Mouse (Mus musculus): Measurements from ENCODE around the gene Taok3.
A peak's percentile ranks its signal among the peaks of the same experiment; 100 is the strongest.

Gene Taok3

DNA sequence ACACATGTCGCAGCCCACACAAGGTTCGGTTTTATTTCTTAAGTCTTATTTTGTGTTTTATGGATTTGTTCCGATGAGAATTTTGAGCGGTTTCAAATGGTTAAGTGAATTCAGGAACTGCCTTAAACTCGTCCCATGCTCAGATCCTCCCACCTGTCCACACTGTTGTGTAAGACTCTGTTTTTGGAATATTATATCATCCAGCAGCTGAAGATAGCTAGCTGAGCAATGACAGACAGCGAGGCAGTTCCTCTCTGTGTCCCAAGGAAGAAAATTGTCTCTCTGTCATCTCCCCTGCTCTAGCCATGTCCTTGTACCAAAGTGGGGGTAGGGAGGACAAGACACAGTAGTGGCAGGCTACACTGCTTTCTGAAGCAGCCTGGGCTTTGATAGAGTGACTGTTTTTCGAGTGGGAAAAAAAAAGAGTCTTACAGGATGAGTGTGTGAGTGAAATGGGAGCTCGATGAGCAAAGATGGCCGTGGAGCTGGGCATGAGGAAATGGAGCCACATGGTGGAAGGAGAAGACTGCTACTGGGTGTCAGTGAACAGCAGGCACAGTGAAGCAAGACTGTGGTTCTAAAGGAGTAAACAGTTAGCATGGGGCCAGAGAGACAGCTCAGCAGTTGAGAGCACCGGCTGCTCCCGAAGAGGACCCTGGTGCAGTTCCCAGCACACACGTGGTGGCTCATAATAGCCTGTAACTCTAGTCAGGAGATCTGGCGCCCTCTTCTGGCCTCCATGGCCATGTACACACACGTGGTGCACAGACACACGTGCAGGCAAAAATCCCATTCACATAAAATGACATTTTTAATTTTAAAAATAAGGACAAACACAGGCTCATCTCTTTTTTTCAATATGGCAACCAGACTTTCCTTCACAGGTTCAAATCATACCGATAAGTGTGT lies 27.5 kb downstream of the Taok3 start:
- peak; percentile 36 to 40 for DNase-seq

DNA sequence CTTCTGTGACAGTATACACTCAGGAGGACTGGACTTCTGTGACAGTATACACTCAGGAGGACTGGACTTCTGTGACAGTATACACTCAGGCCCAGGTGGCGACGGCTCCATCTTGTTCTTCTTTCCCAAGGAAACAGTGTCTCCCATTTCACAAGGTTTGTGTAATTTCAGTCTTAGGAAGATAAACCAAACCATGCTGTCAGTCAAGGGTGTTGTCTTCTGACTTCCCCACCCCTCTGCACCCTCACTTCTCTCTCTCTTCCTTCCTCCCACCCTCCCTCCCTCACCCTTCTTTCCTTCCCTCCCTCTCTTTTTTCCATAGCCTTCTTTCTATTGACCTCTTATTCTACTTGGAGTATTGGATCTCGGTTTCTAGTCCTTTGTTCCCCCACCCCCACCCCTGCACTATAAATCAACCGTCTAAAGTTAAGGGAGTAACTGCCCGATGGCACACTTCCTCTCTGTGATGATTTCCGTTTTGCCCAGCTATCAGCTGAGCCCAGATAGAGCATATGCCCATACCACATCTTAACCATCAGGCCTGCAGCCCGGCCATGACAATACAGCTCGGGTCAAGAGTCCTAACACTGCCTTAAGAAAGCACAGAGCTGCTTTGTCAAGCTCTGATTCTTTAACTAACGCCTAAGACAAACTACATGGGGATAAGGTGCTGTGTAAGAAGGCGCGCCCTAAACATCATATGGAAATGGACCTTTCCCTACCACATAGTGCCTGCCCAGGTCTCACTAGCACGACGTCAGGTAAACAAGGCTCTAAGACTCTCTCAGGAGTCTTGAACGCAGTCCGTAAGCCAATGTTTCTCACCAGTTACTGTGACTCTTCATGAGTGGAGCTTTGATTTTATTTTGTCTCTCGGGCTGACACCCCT lies 29.4 kb downstream of the Taok3 start:
- peak; percentile 28 to 30 for DNase-seq

DNA sequence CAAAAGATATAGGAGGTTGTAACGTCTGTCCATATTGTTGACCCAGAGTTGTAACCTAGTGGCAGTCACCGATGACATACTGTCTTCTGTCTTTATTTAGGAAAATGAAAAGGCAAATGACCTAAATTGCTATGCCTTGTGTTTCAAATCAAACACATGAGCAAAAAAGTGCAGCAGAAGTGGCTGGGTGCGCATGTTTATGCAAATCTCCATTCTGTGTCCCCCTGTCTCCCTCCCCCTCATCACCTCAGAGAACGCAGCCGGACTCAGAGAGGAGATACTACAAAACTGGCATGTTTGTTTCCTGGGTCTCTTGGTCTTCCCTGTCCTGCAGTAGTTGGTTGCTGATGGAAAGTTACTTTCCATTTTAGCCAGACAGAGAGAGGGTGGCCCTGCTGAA lies 30.1 kb downstream of the Taok3 start:
- DNase-seq = peak; percentile 31 to 35

DNA sequence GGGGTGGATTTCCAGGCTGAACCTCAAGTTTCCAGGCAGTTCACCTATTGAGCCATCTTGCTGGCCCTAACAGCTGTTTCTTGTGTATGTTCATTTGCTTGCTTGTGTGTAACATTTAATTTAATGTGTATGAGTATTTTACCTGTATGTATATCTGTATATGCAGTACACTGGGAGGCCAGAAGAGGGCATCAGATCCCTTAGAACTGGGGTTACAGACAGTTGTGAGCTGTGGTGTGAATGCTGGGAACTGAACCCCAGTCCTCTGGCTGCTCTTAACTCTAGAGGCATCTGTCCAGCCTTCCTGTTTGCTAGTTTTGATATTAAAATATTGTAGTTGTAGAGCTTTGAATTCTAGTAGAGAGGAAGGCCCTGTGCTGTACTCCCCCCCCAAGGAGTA lies 33.0 kb downstream of the Taok3 start:
- DNase-seq = peak in 1 of 2 experiments; percentile 21

DNA sequence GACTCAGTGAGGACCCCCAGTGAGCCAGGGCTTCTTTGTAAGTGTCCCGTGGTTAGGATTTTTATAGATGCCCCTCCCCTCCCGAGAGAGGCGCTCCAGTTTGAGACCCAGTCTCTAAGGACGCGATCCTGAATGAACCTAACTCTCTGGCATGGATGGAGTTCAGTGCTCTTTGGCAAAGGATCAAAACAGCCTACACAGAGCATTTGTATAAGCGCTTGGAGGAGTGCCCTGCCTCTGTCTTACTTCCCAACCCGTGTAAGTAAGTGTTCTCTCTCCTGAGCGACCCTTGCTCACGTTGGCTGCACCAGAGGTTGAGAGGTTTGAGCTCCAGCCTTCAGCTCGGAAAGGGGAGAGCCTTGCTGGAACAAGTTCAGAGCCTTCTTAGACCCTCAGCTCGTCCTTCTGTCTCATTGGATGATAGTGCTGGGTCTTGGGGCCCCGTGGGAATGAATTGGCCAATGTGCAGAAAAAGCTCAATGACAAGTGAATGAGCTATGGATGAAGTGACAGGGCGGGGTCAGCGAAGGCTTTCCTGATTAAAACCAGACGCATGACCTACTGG lies 33.7 kb downstream of the Taok3 start:
- no peak for DNase-seq

DNA sequence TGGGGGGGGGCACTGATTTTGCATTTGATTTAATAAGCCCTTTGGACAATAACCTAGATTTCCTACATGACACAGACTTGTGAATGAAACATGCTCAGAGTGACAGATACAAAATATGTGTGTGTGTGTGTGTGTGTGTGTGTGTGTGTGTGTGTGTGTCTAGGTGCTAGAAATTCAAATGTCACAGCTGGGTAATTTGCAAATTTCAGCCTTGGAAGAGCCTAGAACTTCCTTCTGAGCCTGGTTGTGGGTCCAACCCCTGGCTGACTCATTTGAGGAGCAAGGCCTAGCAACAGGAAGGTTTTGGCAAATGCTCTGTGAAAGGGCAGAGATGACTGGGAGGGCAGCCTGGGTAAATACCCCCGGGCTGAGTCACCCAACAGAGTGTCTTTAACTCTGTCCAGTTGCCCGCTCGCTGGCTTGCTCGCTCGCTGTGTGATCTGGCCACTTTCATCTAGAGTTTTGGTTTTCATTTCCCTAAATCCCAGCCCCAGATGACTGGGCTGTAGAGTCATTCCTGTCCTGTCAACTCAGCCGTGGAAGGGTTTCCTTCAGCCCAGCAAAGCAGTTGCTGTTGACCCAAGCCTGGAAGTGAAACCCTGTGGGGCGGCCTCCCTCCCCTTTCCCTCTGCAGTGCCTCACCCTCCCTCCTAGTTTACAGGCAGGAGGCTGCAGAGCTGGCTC lies 38.5 kb downstream of the Taok3 start:
- peak; percentile 76 to 81 for DNase-seq

DNA sequence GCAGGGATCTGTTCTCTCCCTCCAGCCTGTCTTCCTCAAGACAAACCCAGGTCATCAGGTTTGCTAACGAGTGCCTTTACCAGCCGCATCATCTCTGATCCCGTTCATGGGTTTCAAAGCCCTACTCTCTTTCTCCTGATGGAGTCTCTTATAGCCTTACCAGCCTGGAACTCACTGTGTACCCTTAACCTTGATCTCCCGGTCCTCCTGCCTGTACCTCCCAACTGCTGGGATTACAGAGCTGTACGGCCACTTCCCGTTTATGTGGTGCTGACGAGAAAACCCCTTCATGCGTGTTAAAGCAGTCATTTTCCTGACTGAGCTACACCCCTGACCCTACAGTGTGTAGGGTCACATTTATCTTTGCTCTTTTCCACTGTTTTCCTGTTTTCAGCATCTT lies 39.4 kb downstream of the Taok3 start:
- DNase-seq = peak; percentile 45 to 50

DNA sequence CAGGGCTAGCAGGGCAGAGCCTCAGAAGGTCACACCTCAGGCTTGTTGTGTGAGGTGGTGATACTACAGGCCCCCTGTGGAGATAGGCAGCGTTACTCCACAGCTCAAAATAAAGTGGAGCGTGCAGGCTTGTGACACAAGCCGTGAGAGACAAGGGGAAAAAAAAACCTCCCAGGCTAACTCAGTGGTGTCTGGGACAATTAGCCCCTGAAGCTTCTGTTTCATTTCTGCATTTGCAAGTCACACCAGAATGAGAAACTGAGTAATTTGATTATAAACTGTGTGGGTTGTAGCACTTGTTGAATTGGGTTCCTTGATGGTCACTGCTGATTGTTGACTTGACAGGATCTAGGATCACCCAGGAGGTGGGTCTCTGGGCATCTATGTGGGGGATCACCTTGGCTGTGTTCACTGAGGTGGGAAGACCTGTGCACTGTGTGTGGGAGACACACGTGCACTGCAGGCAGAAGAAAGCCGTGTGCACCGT lies 39.9 kb downstream of the Taok3 start:
- DNase-seq = peak; percentile 63 to 68

DNA sequence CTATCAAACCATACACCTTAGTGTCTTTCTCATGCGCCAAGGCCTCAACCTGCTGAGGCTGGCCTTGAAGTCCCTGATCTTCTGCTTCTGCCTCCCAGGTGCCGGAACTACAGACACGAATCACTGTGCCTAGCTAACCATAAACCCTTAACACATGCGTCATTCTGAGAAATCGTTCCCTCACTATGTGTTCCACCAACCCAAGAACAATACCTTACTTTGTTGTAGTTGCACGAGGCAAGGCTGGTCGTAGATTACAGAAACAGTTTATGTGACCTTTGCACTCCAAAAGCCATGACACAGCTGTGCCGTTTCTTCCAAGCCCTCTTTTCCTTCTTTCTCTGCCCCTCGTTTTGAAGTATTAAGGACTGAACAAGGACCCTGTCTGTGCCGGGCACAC lies 40.6 kb downstream of the Taok3 start:
- DNase-seq = peak; percentile 55 to 64

DNA sequence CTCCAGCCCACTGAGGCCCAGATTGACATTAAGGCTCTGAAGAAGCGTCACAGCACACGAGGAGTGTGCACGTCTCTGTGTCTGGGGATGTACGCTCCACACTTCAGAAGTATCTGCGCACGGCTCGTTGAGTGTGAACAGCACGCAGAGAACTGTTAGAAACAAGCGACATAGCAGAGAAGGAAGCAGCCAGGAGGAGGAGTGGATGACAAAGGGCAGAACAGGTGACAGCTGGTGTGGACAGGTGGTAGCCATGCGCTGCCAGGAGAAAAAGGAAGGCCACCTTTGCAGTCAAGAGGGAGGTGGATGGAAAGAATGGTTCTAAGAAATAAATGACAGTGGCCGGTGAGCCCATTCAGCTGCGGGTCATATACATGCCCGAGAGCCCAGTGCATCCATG lies 43.9 kb downstream of the Taok3 start:
- no peak for DNase-seq

DNA sequence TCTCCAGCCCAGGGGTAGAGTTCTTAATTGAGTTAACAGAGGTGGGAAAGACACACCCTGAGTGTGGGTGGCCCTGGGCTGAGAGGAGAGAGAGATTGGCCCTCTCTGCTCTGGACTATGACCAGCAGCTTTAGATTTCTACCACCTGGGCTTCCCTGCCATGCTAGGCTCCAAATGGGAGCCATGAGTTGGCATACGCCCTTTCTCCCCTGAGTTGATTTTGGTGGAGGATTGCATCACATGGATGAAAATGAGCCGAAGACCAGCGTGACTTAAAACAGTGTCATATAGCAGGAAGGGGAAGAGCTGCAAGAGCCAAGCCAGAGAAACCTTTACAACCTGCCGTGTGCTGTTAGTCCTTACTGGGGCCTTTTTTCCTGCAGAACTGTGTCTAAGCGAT lies 44.6 kb downstream of the Taok3 start:
- DNase-seq = no peak

DNA sequence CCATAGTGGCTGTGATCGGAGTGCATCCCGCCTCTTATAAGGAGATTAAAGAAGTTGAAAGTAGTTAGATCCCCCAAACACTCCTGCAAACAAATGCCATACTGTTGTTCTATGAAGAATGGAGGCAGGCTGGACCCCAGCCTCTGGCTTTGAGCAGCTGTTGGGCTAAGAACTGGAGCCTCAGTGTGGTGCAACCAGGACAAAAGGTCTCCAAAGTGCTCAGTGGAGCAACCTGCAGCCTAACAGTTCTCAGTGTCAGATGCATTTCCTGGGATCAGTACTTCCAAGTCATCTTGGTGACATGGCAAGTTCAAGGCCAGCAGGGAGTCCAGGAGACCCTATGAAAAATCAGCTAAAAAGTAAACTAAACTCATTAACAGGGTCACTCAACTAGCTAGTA lies 45.0 kb downstream of the Taok3 start:
- DNase-seq = no peak

DNA sequence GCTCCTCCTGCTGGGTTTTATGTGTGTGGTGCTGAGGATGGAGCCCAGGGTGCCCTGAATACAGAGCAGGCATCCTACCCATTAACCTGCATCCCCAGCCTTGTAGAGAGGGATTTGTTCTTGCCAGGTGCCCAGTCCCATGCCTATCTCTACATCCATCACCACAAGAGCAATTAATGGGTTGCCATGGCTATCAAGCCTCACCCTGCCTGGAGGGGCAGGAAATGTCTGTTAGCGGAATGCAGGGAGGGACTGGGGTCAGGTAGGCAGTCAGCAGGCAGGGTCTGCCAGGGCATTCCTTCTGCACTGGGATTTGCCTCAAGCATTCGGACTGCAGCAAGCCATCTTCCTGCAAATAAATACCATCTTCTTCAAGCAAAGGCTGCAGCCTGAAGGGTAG lies 46.0 kb downstream of the Taok3 start:
- no peak for DNase-seq

DNA sequence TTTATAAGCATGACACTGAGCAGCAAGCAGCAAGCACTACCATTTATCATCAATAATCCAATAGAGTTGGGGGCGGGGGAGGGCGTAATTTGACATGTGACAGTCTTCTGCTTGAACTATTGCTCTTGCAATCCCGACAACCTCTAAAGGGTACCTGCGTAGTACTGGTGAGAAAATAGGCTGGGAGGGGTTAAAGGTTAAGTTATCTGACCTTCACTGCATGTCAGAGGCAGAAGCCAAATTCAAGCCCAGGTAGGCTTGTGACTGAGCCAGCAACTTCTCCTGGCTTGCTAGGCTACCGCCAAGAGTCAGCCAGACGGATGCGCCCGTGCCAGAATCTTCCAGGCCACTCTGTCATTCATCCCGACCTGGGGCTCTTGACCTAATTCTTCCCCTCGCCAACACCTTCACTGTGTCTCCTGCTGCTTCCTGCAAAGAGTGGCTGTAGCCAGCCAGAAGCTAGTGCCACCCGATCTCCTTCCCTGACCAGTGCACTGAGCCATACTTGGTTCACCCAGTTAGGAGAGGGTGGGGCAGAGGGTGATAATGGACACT lies 47.0 kb downstream of the Taok3 start:
- DNase-seq = no peak

DNA sequence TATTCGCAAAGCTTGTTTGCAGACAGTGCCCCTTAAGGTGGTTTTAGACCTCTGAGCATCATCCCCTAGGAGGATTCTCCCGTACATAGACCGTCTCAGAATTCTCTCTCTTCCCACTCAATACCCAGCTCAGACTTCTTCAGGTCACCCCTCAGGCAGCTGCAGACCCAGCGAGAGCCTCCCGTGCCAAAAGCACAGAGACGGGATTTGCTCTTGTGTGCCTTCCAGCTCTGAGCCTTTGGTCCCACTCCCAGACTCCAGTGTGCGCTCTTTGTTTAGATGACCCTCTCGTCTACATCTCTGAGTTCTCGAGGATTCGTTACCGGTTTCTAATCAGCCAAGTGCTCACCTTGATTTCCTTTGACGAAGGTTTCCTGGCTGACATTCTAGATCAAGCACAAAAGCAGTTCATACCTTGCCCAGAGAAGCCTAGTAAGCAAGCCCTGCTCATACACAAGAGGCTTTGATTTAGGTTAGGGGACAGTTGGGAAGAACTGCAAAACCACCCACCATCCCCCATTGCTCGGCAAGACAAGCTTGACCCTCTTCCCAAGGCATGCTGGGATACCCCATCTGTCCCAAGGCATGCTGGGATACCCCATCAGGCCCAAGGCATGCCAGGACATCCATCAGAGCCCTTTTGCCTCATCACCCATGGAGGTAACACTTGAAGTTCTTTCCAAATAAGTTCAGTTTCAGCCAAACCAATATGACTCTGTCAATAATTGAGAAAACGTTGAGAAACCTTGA lies 48.6 kb downstream of the Taok3 start:
- DNase-seq = no peak

DNA sequence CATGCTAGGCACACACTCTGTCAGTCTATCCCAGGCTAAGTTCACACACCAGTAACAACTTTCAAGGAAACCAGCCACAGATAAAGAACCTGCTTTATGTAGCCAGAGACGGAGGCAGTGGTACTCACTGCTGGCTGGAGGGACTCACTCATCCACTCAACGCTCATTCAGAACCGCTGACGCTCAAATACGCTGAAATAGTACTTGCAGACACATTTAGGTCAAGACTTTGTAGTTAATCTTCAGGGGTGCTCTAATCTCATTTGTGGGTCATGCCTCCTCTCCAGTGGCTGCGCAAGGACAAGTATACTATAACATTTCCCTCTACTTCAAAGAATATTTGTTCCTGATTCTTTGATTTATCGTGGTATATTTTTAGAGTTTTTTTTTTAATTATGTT lies 54.1 kb downstream of the Taok3 start:
- no peak for DNase-seq

DNA sequence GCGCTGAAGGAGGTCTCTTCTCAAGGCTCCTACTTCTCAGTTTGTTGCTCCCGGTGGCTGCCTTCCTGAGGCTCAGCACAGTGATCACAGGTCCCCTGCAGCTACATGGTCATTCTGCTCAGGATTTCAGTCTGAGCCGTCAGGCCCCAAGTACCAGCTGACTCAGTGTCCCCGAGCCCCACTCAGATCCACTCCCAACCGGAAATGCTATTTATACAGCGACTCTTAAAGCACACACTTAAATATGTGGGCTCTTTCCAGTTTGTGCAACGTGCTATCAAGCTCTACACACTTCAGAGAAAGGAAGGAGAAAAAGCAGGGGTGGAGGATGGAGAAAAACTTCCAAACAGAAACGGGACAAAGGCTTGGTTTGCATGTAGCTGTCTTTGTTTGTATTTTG lies 56.0 kb downstream of the Taok3 start:
- no peak for DNase-seq

DNA sequence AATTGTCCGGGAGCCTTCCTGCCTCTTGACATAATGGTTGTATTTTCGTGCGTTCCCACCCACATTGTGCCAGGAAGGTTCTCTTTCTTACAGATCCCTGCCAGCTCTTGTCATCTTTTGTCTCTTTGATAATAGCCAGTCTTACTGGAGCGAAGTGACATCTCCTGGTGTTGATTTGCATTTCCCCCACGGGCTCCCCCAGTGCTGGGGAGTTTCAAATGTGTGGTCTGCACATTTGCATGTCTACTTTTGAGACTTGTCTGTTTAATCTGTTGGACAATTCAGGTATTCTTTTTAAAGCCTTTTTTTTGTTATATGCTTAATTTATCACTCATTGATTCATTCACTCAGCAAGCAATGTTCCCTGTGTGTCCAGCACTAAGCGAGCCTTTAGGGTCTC lies 58.1 kb downstream of the Taok3 start:
- DNase-seq = peak; percentile 52 to 57

DNA sequence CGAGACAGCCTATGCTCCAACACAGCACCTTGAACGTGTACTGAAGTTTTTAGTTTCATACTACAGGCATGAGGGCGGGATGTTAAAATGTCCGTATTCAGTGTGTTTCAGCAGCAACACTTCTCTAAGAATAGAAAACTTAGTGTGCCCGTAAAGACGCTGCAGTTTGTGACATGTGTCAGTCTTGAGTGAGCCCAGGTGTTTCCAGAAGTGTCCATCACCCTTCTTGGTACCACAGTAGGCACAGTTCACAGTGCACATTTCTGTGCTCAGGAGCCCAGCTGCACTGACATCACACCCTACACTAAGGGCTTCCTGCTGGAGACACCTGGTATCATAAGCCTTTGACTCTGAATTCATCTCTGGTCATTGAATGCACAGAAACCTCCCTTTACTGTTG lies 58.6 kb downstream of the Taok3 start:
- DNase-seq = no peak

DNA sequence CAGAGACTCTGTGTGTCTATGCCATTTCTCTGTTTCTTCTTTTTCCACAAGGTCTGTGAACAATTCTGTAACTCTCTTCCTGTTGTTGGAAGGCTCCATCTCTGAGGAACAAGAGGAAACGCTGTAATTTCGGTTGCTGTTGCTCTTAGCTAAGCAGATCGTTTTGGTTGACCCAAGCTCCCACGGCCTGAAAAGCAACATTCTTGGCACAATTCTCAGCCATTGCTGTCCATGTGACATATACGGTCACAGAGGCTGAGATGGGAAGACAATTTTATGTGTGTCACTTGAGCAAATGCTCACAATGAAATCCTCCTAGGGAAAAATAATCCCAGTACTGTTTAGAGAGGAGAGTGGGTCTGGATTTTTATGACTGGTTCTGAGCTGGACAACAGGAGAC lies 62.0 kb downstream of the Taok3 start:
- no peak for DNase-seq

DNA sequence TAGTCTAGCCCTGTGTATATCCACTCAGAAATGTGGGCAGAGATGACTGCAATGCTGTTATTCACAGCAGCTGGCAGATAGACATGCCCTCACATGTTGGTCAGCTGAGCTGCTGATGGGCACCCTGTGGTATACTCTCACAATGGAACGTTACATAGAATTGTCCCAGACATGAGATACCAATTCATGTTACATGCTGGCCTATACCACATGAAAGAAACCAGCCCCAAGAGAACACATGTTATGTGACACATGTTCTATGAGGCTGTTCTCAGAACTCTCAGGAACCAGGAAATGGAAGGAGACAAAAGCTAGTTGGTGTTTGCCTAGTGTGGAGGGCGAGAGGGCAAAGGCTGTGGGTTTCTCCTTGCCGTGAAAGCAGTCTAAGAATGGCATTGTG lies 62.5 kb downstream of the Taok3 start:
- DNase-seq = no peak

DNA sequence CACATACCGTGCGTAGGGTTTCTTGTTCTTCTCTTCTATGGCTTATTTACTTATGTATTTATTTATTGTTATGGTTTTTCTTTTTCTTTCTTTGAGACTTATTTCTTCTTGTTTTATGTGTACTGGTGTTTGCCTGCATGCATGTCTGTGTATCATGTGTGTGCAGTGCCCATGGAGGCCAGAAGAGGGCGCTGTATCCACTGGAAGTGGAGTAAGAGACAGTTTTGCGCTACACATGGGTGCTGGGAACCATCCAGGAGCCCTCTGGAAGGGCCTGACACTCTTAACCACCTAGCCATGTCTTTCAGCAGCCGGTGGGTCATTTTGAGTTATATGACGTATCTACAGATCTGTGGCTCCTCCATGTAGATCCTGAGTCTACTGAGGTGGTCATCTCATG lies 64.9 kb downstream of the Taok3 start:
- DNase-seq = peak; percentile 32 to 39
